Mouse (Mus musculus) cerebellum, postnatal 36 days (tissue): ENCODE data around the gene A530016L24Rik.

Experiments
- DNase-seq, 2 experiments: peaks; one replicate each; pipeline ENCODE4 v3.0.0; 2021 to 2022; ENCODE audit warnings: mixed read lengths in 2 of 2

The A530016L24Rik gene

GRCm38 (mm10) chr12:112503003-112503771, 13.9 kb downstream of the A530016L24Rik start:
- no peak for DNase-seq

GRCm38 (mm10) chr12:112506267-112506666, 17.0 kb downstream of the A530016L24Rik start:
- DNase-seq: no peak

- DNase-seq: no peak
These were observed 18.0 kb downstream of the A530016L24Rik start for GRCm38 (mm10) chr12:112507264-112507663.

GRCm38 (mm10) chr12:112507984-112508383, 18.7 kb downstream of the A530016L24Rik start:
- no peak for DNase-seq

GRCm38 (mm10) chr12:112510365-112510732, 21.1 kb downstream of the A530016L24Rik start:
- DNase-seq: no peak

- DNase-seq: peak; percentile 2 to 12
These were observed 21.6 kb downstream of the A530016L24Rik start for GRCm38 (mm10) chr12:112510733-112511372.

GRCm38 (mm10) chr12:112514897-112515296, 25.6 kb downstream of the A530016L24Rik start:
- no peak for DNase-seq

- no peak for DNase-seq
These were observed 27.6 kb downstream of the A530016L24Rik start, which contains the start of gene Tmem179 for GRCm38 (mm10) chr12:112516697-112517337. Gene Tmem179 (minus strand): TSS chr12:112516747.

GRCm38 (mm10) chr12:112518105-112518504, 28.9 kb downstream of the A530016L24Rik start:
- no peak for DNase-seq

- DNase-seq: no peak
These were observed 44.5 kb downstream of the A530016L24Rik start for GRCm38 (mm10) chr12:112533758-112534157.

GRCm38 (mm10) chr12:112537233-112537632, 48.0 kb downstream of the A530016L24Rik start:
- no peak for DNase-seq

- DNase-seq: no peak
These were observed 49.1 kb downstream of the A530016L24Rik start for GRCm38 (mm10) chr12:112538356-112538755.

GRCm38 (mm10) chr12:112539466-112539965, 50.3 kb downstream of the A530016L24Rik start:
- DNase-seq: no peak

GRCm38 (mm10) chr12:112540321-112540720, 51.1 kb downstream of the A530016L24Rik start:
- no peak for DNase-seq

GRCm38 (mm10) chr12:112541483-112542091, 52.3 kb downstream of the A530016L24Rik start:
- no peak for DNase-seq

GRCm38 (mm10) chr12:112542257-112542919, 53.1 kb downstream of the A530016L24Rik start:
- DNase-seq: no peak

GRCm38 (mm10) chr12:112542920-112543300, 53.7 kb downstream of the A530016L24Rik start:
- peak; percentile 88 to 89 for DNase-seq

GRCm38 (mm10) chr12:112543941-112544340, 54.7 kb downstream of the A530016L24Rik start:
- no peak for DNase-seq

GRCm38 (mm10) chr12:112544946-112545701, 55.9 kb downstream of the A530016L24Rik start:
- no peak for DNase-seq

- no peak for DNase-seq
These were observed 56.9 kb downstream of the A530016L24Rik start for GRCm38 (mm10) chr12:112546110-112546509.

- no peak for DNase-seq
These were observed 60.0 kb downstream of the A530016L24Rik start for GRCm38 (mm10) chr12:112549287-112549686.
